Mouse (Mus musculus): ENCODE results near the gene Matn4. TPM values are rescaled to one million over a fixed set of nuclear protein-coding genes. Genes with fewer than 3 reads are reported as not detected.

The Matn4 gene
- not detected for total RNA-seq (2023)

GRCm38 (mm10) chr2:164405060-164405459 lies at the start of gene Matn4:
Gene Matn4 (minus strand): TSS chr2:164405160.

GRCm38 (mm10) chr2:164443460-164444000 lies 38.6 kb upstream of the Matn4 start, which contains the start of gene Sdc4:
Gene Sdc4 (minus strand): TSS chr2:164443887.

GRCm38 (mm10) chr2:164402906-164403305 lies 2.1 kb downstream of the Matn4 start, which contains the start of gene Rbpjl:
Gene Rbpjl (plus strand): TSS chr2:164403141.

GRCm38 (mm10) chr2:164389020-164389419 lies 15.9 kb downstream of the Matn4 start, which contains the start of gene Slpi:
Gene Slpi (minus strand): TSS chr2:164389095.

Other genes with a start within 250 kb of the Matn4 start
- not detected for gene Kcns1, start 234.0 kb downstream of the Matn4 start, total RNA-seq (2023)
- gene Wfdc5, start 222.4 kb downstream of the Matn4 start, total RNA-seq (2023), result not detected
- not detected for gene Wfdc12, start 214.6 kb downstream of the Matn4 start, total RNA-seq (2023)
- gene Wfdc15a, start 205.0 kb downstream of the Matn4 start, total RNA-seq (2023), result not detected
- not detected for gene Wfdc15b, start 183.5 kb downstream of the Matn4 start, total RNA-seq (2023)
- gene Svs2, start 166.7 kb downstream of the Matn4 start, total RNA-seq (2023), result not detected
- gene Svs3b, start 148.5 kb downstream of the Matn4 start, total RNA-seq (2023), result not detected
- not detected for gene Svs4, start 126.7 kb downstream of the Matn4 start, total RNA-seq (2023)
- not detected for gene Svs3a, start 115.9 kb downstream of the Matn4 start, total RNA-seq (2023)
- gene Svs6, start 88.4 kb downstream of the Matn4 start, total RNA-seq (2023), result not detected
- gene Svs5, start 72.4 kb downstream of the Matn4 start, total RNA-seq (2023), result not detected
- 3.9 TPM for gene Slpi, start 16.1 kb downstream of the Matn4 start, total RNA-seq (2023)
- gene Rbpjl, start 2.0 kb downstream of the Matn4 start, total RNA-seq (2023), result not detected
- gene Sdc4, start 38.7 kb upstream of the Matn4 start, total RNA-seq (2023), result 11.7 TPM
- 44.3 TPM for gene Sys1, start 51.8 kb upstream of the Matn4 start, total RNA-seq (2023)
- 6.3 TPM for gene Gm20458, start 55.8 kb upstream of the Matn4 start, total RNA-seq (2023)
- not detected for gene Trp53tg5, start 68.6 kb upstream of the Matn4 start, total RNA-seq (2023)
- 5.1 TPM for gene Dbndd2, start 80.9 kb upstream of the Matn4 start, total RNA-seq (2023)
- 56.1 TPM for gene Pigt, start 92.4 kb upstream of the Matn4 start, total RNA-seq (2023)
- gene Wfdc2, start 157.3 kb upstream of the Matn4 start, total RNA-seq (2023), result not detected
- not detected for gene Spint3, start 168.3 kb upstream of the Matn4 start, total RNA-seq (2023)
- not detected for gene Wfdc6a, start 180.3 kb upstream of the Matn4 start, total RNA-seq (2023)
- not detected for gene Eppin, start 188.4 kb upstream of the Matn4 start, total RNA-seq (2023)
- gene Wfdc6b, start 208.4 kb upstream of the Matn4 start, total RNA-seq (2023), result not detected
- gene Wfdc8, start 208.5 kb upstream of the Matn4 start, total RNA-seq (2023), result not detected
- gene Wfdc16, start 233.6 kb upstream of the Matn4 start, total RNA-seq (2023), result not detected